Mouse (Mus musculus): ENCODE results near the gene Rab29.
A peak's percentile ranks its signal among the peaks of the same experiment; 100 is the strongest.
"Not testable (repeated sequence)": the region's sequence is repeated elsewhere in the genome, so short reads cannot be mapped to it uniquely, and the experiment has no call there.

The Rab29 gene

DNA sequence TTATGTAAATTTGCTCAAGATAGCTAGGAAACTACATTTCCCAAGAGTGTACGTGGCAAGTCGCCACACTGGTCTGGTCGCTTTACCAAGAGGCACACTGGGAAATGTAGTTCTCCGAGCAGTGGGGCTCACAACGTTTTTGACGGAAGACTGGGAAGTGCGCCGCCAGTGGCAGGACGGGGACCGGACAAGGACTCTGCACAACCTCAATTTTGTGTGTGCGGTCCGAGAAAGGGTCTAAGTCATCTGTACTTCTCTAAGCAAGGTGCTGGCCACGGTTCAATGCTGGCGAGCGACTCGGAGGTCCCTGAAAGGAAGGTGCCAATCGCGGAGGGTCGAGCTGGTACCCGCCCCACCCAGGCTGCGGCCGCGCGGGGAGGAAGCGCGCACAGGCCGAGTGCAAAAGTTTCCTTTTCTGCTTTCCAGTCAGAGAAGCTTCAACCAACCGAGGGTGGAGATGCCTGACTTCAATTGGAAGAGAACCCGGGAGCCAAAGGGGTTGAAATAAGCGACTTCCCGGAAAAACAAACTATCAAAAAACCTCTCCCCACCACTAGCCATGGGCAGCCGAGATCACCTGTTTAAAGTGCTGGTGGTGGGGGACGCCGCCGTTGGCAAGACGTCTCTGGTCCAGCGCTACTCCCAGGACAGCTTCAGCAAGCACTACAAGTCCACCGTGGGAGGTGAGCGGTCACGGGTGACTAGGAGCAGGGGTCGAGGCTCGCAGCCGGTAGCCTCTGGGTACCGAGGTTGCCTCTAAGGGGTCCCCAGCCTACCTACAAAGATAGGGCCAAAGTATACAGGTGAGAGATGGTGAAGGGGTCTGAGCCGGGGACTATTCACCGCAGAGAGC lies at the start of gene Rab29:
Rab29 (plus strand) TSS at position 132 of the 853 bp plus-strand sequence.
- DNase-seq: peak; percentile 92

DNA sequence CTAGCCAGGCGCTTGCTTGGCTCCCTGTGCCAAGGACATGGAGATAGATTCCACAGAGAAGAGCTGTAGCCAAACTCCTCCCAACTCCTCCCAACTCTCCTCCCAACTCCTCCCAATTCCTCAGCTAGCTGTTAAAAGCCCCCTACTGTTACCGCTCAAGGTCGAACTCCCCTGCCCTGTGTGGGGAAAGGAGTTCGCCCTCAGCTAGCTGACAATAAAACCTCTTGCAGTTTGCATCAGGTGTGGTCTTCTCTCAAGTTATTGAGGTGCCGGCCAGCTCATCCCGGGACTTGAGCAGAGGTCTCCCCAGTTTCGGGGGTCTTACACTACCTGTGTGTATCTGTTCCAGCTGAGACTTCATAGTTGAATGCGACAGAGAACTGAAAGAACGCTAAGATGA lies 46.7 kb upstream of the Rab29 start:
- not testable (repeated sequence) for DNase-seq

DNA sequence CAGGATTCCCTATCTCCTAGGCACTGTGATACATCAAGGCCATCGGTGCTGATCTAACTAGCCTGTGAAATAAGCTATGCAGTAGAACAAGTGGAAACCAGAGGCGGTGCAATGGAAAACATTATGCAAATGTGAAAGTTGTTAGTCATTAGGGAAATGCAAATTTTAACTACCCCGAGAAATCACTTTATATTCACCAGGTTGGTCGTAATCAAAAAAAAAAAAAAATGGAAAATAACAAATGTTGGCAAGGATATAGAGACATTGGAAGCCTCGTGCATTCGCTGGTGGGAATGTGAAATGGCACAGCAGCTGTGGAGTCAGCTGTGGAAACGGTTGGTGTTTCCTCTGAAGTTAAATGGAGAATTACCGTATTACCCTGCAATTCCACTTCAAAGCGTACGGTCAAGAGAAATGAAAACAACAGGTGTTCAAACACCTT lies 46.1 kb upstream of the Rab29 start:
- DNase-seq: no peak

DNA sequence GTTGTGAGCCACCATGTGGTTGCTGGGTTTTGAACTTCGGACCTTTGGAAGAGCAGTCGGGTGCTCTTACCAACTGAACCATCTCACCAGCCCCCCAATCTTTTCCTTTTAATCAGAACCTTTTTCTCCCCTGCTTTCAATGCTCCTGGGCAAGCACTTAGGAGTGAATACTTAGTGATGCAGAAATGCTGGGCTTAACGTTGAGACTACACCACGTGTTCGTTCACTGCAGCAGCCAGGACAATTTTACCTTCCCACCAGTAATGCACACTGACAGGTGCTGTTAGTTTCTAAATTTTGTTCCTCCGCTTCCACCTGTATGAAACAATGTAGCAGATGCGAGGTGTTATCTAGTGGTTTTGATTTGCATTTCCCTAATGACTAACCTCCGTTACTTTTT lies 44.7 kb upstream of the Rab29 start:
- DNase-seq: no peak

DNA sequence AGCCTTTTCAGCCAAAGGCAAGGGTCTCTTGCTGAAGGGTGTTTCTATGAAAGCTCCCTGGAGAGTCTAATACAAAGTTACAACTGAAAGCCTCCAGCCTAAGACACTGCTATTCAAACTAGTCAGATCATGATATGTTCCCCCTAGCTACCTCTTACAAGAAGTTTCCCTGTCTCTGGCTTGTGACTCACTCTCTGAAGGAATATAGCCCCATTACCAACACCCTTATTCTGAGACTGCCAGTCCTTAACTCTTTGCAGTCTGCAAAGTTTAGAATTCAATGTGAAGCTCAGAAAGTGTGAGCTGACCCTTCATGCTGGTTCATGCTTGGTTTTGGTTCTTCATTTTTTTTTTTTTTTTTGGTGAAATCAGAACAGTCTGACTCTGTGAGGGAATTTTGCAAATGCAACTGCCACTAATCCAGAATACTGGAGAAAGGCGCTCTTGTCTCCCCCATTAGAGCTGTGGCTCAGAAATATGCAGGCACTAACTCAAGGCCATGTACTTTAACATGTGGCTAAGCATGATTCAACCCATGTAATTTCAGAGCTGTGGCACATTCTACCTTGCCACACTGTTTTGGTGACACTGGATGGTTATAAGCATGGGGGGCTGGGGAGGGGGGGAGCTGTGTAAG lies 44.0 kb upstream of the Rab29 start:
- DNase-seq: no peak

DNA sequence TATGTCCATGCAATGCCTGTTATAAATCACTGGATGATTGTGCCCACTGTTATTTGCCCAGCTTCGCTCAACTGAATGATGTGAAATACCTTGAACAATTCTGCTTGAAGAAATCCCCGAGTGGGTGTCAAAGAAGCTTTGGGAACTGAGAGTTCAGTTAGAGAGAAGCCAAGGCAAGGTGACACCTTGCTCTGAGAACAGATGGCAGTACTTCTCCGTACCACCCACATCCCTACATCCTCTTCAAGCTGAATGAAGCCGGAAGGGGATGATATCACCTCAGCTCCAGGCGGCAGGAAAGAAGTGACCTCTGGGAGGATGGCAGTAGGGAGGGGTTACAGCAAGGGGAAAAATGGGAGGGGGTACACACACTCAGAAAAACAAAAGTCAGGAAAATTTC lies 43.5 kb upstream of the Rab29 start:
- DNase-seq: no peak

DNA sequence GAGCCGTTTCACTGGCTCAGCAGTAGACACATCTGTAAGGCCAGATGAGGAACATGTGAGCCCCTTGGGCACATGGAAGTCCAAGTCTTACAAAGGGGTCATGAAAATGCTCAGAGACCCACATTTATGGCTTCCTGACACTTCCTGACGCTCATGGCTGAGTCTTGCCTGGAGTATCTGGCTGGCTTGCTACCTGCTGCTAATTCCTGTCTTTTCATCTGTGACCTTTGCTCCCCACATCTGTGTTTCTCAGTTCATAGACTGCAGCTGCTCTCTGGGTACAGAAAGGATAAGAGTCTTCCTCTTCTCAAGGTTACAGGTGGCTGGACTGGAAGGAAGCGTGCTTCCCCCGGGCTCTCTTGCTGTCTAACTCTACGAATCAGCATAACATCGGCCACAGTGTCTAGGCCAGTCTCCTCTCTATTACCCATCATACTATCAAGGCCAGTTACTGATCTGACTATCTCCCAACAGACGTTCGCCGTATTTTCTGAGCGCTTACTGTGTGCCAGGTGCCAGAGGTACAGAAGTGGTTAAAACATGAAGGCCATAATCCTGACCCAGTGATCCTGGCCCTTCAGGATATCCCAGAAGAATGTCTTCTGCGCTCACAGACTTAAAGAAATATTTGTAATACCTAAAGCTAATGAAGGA lies 42.4 kb upstream of the Rab29 start:
- DNase-seq: no peak

DNA sequence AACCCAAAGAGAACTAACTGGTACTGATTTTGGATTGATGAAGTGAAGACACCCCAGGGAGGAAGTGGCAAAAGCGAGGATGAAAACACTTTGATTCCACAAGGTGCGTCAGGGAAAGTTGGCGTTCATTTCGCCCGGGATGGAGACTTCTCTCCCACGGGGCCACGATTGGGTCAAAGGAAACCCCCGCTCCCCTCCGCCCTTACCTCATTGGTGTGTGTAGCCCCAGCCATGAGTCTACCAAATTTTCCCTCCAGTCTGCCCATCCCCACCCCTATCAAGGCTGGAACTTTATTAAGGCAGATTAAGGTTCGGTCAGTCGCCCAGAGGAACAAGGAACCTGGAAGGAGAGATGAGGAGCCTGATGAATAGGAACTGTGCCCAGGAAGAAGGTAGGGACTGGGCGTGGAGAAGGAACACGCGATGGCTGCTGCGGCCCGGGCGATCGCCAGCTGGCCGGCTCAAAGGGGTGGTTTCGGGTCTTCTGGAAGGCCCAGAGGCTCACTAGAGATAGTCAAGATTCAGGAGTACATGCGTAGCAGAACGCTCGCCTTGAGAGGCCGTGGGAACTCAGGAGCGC lies 39.7 kb upstream of the Rab29 start, which contains the start of gene Slc41a1:
Slc41a1 (plus strand) TSS at position 287 of the 580 bp plus-strand sequence.
- no peak for DNase-seq

DNA sequence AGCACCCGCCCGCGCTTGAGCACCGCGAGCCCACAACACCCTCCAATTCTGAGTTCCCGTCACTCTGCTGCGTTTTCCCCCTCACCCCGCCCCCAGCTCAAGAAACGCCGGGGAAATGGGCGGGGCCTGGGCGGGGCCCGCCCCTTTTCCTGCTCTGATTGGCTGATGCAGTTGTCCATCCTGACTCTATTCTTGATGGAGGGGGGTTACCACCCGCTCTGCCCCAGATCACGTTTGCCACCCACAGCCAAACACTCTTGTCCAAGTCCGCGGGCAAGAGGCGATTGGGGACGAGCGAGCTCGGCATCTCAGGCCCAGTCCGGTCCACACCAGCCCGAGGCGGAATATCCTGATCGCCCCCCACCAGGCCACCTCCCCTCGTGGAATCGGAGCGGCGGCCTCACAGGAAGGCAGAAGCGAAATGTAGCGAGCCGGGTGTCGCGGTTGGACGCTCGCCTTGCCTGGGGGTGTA lies 39.2 kb upstream of the Rab29 start:
- peak; percentile 87 for DNase-seq

DNA sequence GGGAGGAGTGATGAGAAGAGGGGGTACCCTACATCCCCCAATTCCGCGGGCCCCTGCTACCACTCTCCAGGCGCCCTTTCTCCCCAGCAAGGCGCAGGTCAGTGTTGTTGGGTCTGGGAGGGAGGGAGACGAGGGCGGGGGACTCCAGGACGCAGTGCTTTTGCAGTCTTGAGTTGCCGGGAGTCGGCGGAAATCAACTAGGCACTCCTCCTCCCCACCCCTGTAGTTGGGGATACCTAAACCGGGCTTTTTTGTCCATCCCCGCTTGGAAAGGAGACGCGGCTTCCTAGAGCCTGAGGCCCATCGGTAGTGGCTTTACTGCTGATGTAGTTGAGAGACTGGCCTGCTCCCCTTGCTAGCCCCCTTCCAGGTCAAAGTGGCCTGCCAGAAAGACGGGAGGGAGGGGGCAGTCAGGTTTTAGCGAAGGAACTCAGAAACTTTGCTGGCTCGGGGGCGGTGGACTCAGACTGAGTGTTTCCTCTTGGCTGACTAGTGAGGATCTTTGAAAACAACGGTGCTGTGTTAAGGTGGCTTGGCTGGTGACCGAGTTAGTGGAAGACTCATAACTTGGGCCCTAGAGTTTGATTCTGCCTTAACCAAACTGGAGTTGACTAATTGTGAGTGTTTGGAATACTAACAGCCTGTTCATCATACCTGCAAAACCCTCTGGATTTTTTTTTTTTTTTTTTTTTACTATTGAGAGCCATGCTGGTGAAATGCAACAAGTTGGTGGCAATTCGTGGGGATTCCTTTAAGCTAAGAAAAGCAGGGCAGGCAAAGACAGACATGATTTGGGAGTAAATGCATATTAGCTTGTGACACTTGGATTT lies 38.5 kb upstream of the Rab29 start:
- no peak for DNase-seq

DNA sequence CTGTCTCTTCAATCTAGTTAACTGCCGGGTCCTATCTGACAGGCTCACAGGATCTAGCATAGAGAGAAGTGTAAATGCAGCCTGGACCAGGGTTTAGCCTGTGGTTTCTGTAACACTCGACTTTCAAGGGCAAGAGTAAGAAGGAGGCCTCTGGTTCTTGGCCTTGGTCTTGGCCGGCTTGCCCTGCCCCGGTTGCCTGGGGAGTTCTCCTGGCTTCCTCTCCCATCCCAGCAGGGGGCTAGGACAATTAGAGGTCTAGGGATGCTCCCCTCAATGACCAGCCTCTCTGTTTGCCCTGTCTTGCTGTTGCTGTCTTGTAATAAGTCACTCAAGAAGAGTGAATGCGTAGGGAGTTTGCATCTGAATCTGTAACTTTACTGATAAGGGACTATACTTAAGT lies 37.7 kb upstream of the Rab29 start:
- DNase-seq: no peak

DNA sequence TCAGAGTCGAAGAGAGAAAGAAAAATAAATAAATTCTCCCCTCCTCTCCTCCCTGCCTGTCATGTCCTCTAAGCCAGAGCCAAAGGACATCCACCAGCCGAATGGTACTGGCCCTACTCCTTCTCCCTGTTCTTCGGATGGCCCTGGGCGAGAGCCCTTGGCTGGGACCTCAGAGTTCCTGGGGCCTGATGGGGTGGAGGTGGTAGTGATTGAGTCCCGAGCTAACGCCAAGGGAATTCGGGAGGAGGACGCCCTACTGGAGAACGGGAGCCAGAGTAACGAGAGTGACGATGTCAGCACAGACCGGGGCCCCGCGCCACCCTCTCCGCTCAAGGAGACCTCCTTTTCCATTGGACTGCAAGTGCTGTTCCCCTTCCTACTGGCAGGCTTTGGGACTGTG lies 36.5 kb upstream of the Rab29 start:
- no peak for DNase-seq

DNA sequence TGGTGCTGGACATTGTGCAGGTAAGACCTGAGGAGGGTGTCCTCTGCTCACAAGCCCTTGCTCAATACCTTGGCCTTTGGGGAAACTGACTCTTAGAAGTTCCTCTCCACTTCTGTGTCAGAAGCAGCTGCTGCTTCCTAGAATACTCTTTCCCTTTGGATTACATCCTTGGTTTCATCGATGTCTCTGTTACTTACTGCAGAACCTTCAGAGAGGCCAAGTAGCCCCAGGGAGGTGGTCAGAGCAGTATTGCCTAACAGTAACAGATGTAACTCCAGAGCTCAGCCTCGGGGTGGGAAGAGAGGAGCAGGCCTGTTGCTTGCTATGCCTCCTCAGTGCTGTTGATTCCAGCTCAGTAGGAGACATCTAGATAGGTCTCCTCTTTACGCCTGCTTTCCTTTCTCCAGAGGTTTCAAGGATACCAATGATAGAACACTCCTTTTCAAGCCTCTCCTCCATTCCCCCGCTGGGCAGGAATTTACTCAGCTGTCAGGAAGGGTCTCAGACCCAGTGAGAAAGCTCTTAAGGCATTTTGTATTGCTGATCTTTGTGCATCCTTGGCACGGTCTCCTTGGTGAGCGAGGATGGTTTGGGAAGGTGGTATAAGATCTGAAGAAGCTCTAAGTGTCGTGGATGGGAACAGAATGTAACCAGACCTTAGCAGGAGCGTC lies 35.9 kb upstream of the Rab29 start:
- no peak for DNase-seq

DNA sequence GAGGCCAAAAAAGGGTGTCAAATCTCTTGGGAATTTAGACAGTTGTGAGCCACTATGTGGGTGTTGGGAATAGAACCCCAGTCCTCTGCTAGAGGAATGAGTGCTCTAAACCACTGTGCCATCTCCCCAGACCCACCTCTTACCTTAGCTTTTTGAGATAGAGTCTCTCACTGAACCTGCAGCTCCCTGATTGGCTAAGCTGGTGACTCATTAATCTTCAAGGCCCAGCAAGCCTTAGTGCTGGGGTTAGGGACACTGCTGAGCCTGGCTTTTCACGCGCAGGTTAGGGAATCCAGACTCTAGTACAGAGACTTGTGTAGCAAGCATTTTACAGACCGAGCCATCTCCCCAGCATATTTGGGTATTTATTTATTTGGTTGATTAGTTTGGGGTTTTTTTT lies 30.0 kb upstream of the Rab29 start:
- DNase-seq: no peak

DNA sequence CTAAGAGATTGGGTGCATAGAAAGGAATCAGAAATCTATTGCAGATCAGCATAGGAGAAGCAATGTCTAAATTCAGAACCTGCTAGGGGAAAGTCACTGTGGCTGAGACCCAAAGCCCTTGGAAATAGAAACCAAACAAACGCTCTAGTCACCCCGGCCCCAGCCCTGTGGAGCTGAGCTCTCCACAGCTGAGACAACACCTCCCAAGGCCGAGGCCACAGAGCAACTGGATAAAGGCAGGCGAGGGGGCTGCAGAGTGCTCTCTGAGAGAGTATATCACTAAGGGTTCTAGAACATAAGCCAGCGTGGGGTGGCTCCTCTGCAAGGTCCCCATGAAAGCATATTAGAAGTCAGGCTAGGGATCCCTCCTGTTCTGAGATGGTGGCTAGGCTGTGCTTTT lies 28.5 kb upstream of the Rab29 start:
- no peak for DNase-seq

DNA sequence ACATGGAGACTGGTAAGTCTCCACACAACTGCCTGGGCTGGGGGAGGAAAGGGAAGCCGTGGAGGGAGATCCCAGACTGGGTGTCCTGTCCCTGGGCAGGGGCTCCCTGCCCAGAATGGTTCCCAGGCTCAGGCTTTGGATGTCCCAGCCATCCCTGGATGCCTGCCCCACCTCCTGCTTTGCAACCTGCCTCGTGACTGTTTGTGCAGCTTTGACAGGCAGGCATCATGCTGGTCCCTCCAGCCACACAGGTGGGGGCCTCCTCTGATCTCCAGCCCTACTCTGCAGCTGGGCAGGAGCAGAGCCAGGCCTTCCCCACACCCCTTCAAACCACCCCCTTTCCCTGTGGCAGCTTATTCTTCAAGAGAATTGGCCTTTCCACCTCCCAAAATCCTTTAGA lies 27.7 kb upstream of the Rab29 start:
- DNase-seq: no peak

DNA sequence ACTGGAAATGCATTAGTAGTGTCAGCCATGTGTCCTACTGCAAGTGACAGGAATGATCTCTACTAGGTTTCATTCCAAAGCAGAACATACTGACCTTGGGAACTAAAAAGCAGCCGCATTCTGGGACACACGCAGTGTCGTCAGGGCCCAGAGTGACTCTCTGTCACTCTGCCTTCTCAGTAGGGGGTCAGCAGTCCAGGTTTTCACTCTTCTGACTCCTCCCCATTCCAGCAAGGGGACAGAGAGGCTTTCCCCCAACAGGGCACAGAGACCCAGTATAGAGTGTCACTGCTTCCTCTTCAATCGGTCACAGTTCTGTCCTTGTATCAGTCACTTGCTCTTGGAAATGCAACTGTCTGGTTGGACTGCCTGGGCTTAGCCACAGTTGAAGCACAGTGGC lies 24.8 kb upstream of the Rab29 start:
- no peak for DNase-seq

DNA sequence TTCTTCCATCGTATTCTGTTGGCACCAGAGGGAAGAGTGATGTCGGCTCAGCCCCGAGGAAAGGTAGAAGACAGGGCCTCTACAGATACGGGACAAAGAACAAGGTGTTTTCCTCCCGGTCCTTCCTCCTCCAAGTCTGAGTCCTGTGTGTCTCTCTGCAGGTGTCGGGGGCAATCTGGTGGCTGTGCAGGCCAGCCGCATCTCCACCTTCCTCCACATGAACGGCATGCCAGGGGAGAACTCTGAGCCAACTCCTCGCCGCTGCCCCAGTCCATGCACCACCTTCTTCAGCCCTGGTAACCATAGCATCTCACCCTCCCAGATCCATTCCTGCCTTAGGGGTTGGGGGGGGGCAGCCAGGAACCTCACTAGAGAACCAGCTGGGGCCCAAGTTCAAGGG lies 23.3 kb upstream of the Rab29 start:
- DNase-seq: no peak

DNA sequence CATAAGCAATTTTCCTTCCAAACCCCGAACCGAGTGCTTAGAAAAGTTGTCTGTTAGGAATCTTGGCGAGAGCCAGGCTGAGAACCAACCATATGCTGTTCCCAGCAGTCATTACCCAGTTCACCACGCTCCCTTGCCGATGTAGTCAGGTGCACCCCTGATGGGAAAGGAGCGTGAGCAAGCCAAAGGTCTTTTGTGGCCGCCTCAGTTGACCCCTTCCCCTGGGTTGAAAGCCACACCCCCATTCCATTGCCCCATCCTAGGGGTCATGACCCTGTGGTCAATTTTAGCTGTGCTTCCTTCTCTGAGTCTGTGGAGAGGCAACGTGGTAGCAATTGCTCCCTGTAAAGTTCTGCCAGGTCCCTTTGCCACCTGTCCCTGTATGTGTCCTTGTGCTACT lies 22.1 kb upstream of the Rab29 start:
- DNase-seq: no peak

DNA sequence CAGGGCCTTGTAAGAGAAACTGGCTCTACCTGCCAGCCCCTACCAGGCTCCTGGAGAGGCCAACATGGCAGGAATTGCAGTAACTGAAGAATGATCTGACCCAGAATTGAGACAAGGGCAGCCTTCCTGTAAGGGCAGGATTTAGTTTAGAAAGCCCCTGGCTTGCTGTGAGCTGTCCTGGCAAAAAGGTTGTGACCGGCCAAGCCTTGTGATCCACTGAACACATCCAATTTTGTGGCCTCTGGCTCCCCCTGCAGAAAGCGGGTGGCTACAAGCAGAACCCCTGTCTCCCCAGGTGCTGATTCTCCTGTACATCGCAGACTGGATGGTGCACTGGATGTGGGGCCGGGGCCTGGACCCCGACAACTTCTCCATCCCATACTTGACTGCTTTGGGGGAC lies 20.8 kb upstream of the Rab29 start:
- DNase-seq: peak; percentile 53

DNA sequence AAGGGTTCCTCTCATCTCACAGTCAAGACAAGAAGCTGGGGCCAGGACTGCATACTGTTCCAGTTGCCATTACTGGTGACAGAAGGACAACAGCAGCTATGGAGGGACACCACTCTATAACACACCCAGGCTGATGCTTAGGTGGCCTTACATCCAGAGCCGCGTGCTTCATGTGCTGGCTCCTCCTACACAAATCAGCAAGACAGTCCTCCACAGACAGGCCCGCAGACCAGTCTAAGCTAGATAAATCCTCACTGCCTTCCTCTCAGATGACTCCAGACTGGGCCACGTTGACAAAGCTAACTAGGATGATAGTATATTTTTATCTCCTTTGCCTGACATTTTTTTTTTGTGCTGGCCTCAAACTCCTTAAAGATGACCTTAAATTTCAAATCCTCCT lies 5.2 kb upstream of the Rab29 start:
- no peak for DNase-seq

DNA sequence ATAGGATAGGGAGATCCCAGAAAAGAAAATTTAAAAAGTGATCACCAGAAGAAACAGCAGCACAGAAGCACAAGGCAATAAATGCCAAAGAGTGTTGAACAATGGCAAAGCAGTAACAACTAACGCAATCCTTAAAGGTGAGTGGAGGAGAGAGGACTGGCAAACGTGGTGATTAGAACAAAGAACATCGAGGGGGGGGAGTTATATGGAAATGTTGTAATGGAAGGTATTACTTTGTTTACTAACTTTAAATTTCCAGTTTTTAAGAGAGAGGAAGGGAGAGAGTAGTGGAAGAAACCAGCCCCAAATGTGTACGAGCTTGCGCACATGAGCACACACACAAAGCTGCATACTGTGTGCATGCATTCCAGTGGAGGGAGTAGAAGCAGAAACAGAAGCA lies 1.4 kb upstream of the Rab29 start:
- DNase-seq: no peak
